Comparison of ENCODE assay signal across 9 mouse cellular contexts in the genomic region with DNA sequence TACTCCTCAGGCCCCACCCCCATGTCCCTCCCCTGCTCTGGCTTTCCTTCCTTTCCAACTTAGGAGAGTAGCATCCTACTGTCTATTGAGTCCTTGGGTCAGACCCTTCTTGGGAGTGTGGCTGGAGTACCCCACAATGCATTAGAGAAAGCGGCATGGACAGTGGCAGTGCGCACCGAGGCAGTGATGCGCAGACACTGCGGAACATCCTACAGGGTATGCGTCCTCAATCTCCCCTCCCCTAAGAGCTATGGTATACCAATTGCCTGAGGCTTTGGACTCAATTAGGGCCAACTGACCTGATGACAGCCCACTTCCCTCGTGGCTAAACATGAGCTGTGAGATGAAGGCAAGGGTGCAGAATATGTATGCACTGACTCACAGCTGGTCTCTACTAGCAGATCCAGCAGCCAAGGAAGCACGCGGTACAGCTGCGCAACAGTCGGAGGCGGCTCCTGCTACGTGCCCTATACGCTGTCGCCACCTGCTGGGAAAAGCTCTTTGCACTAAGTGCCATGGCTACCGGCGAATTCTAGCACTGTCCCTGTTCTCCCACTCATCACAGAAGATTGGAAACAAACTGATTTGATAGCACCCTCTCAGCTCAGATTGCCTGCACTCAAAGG. TPM values are rescaled to one million over a fixed set of nuclear protein-coding genes. Genes with fewer than 3 reads are reported as not detected.
DNase-seq lines count a peak whose midpoint lies in the region; ATAC-seq lines count a peak whose summit lies in the region.
"Had no signal": no experiment of that assay in that cellular context is flagged by ENCODE, and none has a peak within 500 bp of the region (broad histone marks: within the 10 kb centered on the region; RNA-seq: fewer than 3 reads in every experiment).

No protein-coding gene starts in this region.

- 37% methylated on average over 17 of the region's 17 CpGs for WGBS in heart, embryonic 12.5 days
- 30% methylated on average over 17 of the region's 17 CpGs for WGBS in liver, embryonic 15.5 days (ENCODE audit: insufficient replicate concordance)
- 35% methylated on average over 17 of the region's 17 CpGs for WGBS in neural tube, embryonic 12.5 days

- peak; percentile 54; the same call in 1 of the 2 replicates for ATAC-seq in heart, embryonic 12.5 days (ENCODE audit: insufficient number of reproducible peaks, low FRiP score)
- ATAC-seq in liver, embryonic 15.5 days (ENCODE audit: insufficient read depth) = peak; percentile 54
- ATAC-seq in neural tube, embryonic 12.5 days (ENCODE audit: low FRiP score, low read depth) = peak; percentile 54
- ATAC-seq in activated CD4-positive, CD25-positive, alpha-beta regulatory T cell, adult 4 months = no peak

- no peak overlapping the region for H3K4me3 ChIP-seq in heart, embryonic 12.5 days
- H3K4me3 ChIP-seq in liver, embryonic 15.5 days (replicated peaks) = no peak overlapping the region
- no peak overlapping the region for H3K4me3 ChIP-seq in neural tube, embryonic 12.5 days
- H3K4me3 ChIP-seq: limb, embryonic 15.5 days had no signal

- H3K9me3 ChIP-seq in heart, embryonic 12.5 days (replicated peaks) = no peaks in the 10 kb centered on the region
- no peaks in the 10 kb centered on the region for H3K9me3 ChIP-seq in liver, embryonic 15.5 days (replicated peaks)
- H3K9me3 ChIP-seq in neural tube, embryonic 12.5 days = no peaks in the 10 kb centered on the region
- H3K9me3 ChIP-seq: limb, embryonic 15.5 days had no signal

- H3K27me3 ChIP-seq in heart, embryonic 12.5 days (replicated peaks) = no peaks in the 10 kb centered on the region
- no peaks in the 10 kb centered on the region for H3K27me3 ChIP-seq in liver, embryonic 15.5 days
- no peaks in the 10 kb centered on the region for H3K27me3 ChIP-seq in neural tube, embryonic 12.5 days (replicated peaks)
- H3K27me3 ChIP-seq: limb, embryonic 15.5 days had no signal

- peaks cover 34% of the 10 kb centered on the region for H3K4me1 ChIP-seq in heart, embryonic 12.5 days (replicated peaks)
- peaks cover 23% of the 10 kb centered on the region for H3K4me1 ChIP-seq in liver, embryonic 15.5 days (replicated peaks)
- H3K4me1 ChIP-seq in neural tube, embryonic 12.5 days = no peaks in the 10 kb centered on the region; the same call in 1 of the 2 replicates

- H3K36me3 ChIP-seq in heart, embryonic 12.5 days = peaks cover 29% of the 10 kb centered on the region
- peaks cover 26% of the 10 kb centered on the region for H3K36me3 ChIP-seq in liver, embryonic 15.5 days (replicated peaks)
- peaks cover 37% of the 10 kb centered on the region for H3K36me3 ChIP-seq in neural tube, embryonic 12.5 days

- H3K4me2 ChIP-seq in heart, embryonic 12.5 days = 0 out of 2 replicates have a peak overlapping the region, but pooled peaks have one; percentile 20
- H3K4me2 ChIP-seq in liver, embryonic 15.5 days = no peak overlapping the region
- H3K4me2 ChIP-seq in neural tube, embryonic 12.5 days (replicated peaks) = no peak overlapping the region
- H3K4me2 ChIP-seq: limb, embryonic 15.5 days had no signal

- no peak overlapping the region for H3K9ac ChIP-seq in heart, embryonic 12.5 days
- no peak overlapping the region for H3K9ac ChIP-seq in liver, embryonic 15.5 days
- H3K9ac ChIP-seq in neural tube, embryonic 12.5 days = no peak overlapping the region
- H3K9ac ChIP-seq: limb, embryonic 15.5 days had no signal

- H3K27ac ChIP-seq in heart, embryonic 12.5 days (ENCODE audit: poor library complexity, severe bottlenecking) = 0 out of 2 replicates have a peak overlapping the region, but pooled peaks have one; percentile 17
- H3K27ac ChIP-seq in liver, embryonic 15.5 days (replicated peaks) = no peak overlapping the region
- no peak overlapping the region for H3K27ac ChIP-seq in neural tube, embryonic 12.5 days
- H3K27ac ChIP-seq: limb, embryonic 15.5 days had no signal

- DNase-seq in ovary, postnatal 36 days (ENCODE audit: low spot score) = peak; percentile 77
- DNase-seq in ovary, postnatal 14 days (ENCODE audit: low spot score) = no peak
- DNase-seq in embryo, embryonic 10.5 days (ENCODE audit: low spot score) = peak; percentile 49
- peak; percentile 70 for DNase-seq in kidney, adult 9 months

RNA-seq across cellular contexts. Expression of gene Gm29797, which starts 2.2 kb away (rescaled TPM):
- polyA plus RNA-seq in heart, embryonic 12.5 days (2016; fragmentation: Nextera tagmentation; extraction: Ambion mirVana) = not detected in 2 replicates
- polyA plus RNA-seq in liver, embryonic 15.5 days (2015; fragmentation: Nextera tagmentation; extraction: Ambion mirVana) = not detected in 2 replicates
- polyA plus RNA-seq in neural tube, embryonic 12.5 days (2016; fragmentation: Nextera tagmentation; extraction: Ambion mirVana) = not detected in 2 replicates
- not detected for polyA plus RNA-seq in activated CD4-positive, CD25-positive, alpha-beta regulatory T cell, adult 4 months (2017; shearing (Covaris generic))
- polyA plus RNA-seq: limb, embryonic 15.5 days had no signal

RNA-seq across cellular contexts. Expression of gene Sox18, which starts 12.4 kb away (rescaled TPM):
- polyA plus RNA-seq in heart, embryonic 12.5 days (2016; fragmentation: Nextera tagmentation; extraction: Ambion mirVana) = 24.7 and 26.3 TPM in 2 replicates
- polyA plus RNA-seq in liver, embryonic 15.5 days (2015; fragmentation: Nextera tagmentation; extraction: Ambion mirVana) = 6.7 and 8.0 TPM in 2 replicates
- polyA plus RNA-seq in neural tube, embryonic 12.5 days (2016; fragmentation: Nextera tagmentation; extraction: Ambion mirVana) = 20.3 and 20.6 TPM in 2 replicates
- polyA plus RNA-seq in activated CD4-positive, CD25-positive, alpha-beta regulatory T cell, adult 4 months (2017; shearing (Covaris generic)) = not detected

RNA-seq across cellular contexts. Expression of gene Tcea2, which starts 21.1 kb away (rescaled TPM):
- 13.1 and 15.4 TPM in 2 replicates for polyA plus RNA-seq in heart, embryonic 12.5 days (2016; fragmentation: Nextera tagmentation; extraction: Ambion mirVana)
- 1.3 and 2.7 TPM in 2 replicates for polyA plus RNA-seq in liver, embryonic 15.5 days (2015; fragmentation: Nextera tagmentation; extraction: Ambion mirVana)
- 27.3 and 30.0 TPM in 2 replicates for polyA plus RNA-seq in neural tube, embryonic 12.5 days (2016; fragmentation: Nextera tagmentation; extraction: Ambion mirVana)
- 10 to 100 TPM in 1 of 2 experiments, 1 to 10 TPM in 1; 9.8 to 12.1 TPM for polyA plus RNA-seq in activated CD4-positive, CD25-positive, alpha-beta regulatory T cell, adult 4 months (2017; shearing (Covaris generic))

RNA-seq across cellular contexts. Expression of gene Rgs19, which starts 34.7 kb away (rescaled TPM):
- 43.5 and 45.4 TPM in 2 replicates for polyA plus RNA-seq in heart, embryonic 12.5 days (2016; fragmentation: Nextera tagmentation; extraction: Ambion mirVana)
- polyA plus RNA-seq in liver, embryonic 15.5 days (2015; fragmentation: Nextera tagmentation; extraction: Ambion mirVana) = 22.3 and 22.4 TPM in 2 replicates
- polyA plus RNA-seq in neural tube, embryonic 12.5 days (2016; fragmentation: Nextera tagmentation; extraction: Ambion mirVana) = 44.0 and 44.8 TPM in 2 replicates
- 100 to 1,000 TPM; 199 to 210 TPM for polyA plus RNA-seq in activated CD4-positive, CD25-positive, alpha-beta regulatory T cell, adult 4 months (2017; shearing (Covaris generic))

RNA-seq across cellular contexts. Expression of gene Lkaaear1, which starts 39.2 kb away (rescaled TPM):
- not detected in 2 replicates for polyA plus RNA-seq in heart, embryonic 12.5 days (2016; fragmentation: Nextera tagmentation; extraction: Ambion mirVana)
- polyA plus RNA-seq in liver, embryonic 15.5 days (2015; fragmentation: Nextera tagmentation; extraction: Ambion mirVana) = not detected in 2 replicates
- not detected in 2 replicates for polyA plus RNA-seq in neural tube, embryonic 12.5 days (2016; fragmentation: Nextera tagmentation; extraction: Ambion mirVana)
- not detected for polyA plus RNA-seq in activated CD4-positive, CD25-positive, alpha-beta regulatory T cell, adult 4 months (2017; shearing (Covaris generic))
- polyA plus RNA-seq: limb, embryonic 15.5 days had no signal
